Mouse (Mus musculus): ENCODE results near the gene Sapcd2. TPM values are rescaled to one million over a fixed set of nuclear protein-coding genes. Genes with fewer than 3 reads are reported as not detected.

Sapcd2 gene
- 0.94 to 1.4 TPM (median 1.1 TPM) in 4 replicates for total RNA-seq (2023; ENCODE audit: inconsistent age)

DNA sequence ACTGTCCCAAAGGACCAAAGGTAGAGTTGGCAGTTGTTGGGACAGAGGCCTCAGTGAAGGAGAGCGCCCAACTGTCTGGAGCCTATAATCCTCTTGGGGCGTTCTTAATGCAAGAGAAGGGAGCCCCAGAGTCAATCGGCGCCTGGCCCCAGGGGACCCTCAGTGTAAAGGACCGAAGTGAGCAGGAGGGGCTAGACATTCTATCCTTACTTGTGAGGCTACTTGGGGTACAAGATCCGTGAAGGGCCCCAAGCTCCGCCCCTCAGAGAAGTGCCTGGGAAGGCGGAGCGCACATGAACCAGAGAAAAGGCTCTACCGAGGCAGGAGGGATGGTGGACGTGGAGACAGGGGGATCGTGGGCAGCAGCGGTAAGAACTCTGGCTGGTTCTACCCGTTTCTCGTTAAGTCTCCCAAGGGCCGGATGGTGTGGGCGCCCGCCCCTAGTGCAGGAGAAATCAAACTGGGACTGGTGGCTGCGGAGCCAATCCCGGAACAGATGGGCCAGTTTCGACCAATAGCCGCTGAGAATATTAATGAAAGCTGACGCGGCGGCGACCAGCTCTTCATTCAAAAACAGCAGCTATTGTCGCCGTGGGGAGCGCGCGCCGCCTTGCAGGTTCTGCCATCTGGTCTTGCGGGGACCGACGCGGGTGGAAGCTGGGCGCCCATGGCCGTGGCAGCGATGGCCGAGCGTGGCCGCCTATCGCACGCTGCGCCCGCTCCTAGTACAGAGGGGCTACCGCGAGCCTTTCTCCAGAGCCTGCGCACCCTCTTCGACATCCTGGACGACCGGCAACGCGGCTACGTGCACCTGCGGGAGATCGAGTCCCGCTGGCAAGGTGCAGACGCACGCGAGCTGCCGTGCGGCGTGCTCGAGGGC lies at the start of gene Sapcd2:
Sapcd2 (plus strand) TSS at position 558 of the 880 bp plus-strand sequence.

GRCm38 (mm10) chr2:25332286-25333160 lies 39.6 kb upstream of the Sapcd2 start, which contains the start of gene Man1b1:
Gene Man1b1 (plus strand): TSS chr2:25332338.

DNA sequence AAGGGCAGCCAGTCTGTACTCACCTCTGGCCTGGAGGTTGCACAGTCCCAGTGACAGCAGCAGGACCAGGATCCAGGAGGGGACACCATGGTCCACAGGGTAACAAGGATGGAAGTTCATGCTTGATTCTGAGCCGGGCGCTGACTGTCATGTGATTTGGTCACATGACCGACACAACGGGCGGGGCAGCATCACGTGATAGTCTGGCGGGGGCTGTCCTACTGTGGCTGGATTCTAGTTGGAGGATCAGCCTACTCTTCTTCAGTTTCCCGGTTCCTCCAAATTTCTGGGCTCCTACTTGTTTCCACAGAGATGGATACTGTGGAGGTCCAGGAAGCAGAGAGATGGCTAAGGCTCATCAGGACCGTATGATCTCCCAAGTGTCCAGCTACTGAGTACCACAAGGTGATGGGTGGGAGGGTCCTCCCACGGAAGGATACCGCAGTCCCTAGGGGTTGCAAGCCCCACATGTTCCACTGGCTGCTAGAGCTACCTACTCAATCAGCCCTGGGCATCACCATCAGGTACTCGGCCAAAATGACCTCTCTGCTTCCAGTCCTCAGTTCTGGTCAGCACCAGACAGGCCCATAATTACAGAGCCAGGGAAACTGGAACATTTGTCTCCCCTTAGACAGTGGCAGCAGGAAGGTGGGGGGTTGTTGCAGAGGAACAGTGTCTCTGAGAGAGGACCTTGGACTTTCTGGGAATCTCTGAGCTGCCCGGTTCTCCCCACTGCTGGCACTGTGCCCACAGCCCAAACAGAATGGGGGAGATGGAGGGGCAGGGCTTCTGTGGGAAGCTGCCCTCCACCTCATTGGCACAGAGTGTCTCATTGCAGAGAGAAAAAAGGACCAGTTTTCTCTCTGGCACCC lies 15.7 kb upstream of the Sapcd2 start, which contains the start of gene Dpp7:
Dpp7 (minus strand) TSS at position 152 of the 872 bp plus-strand sequence.

GRCm38 (mm10) chr2:25365091-25365761 lies 6.9 kb upstream of the Sapcd2 start, which contains the start of gene Uap1l1:
Gene Uap1l1 (minus strand): TSS chr2:25365682.

GRCm38 (mm10) chr2:25395721-25396596 lies 23.8 kb downstream of the Sapcd2 start, which contains the start of gene Entpd2:
Gene Entpd2 (plus strand): TSS chr2:25395874.

GRCm38 (mm10) chr2:25399051-25399450 lies 26.9 kb downstream of the Sapcd2 start, which contains the start of gene Npdc1:
Gene Npdc1 (plus strand): TSS chr2:25399351.

GRCm38 (mm10) chr2:25422587-25423410 lies 50.7 kb downstream of the Sapcd2 start, which contains the start of gene Fut7:
Gene Fut7 (plus strand): TSS chr2:25423267.

Other genes with a start within 250 kb of the Sapcd2 start
- 5.3 to 6.8 TPM (median 6.0 TPM) in 4 replicates for gene Nrarp, start 191.6 kb upstream of the Sapcd2 start, total RNA-seq (2023; ENCODE audit: inconsistent age)
- gene Tor4a, start 175.4 kb upstream of the Sapcd2 start, total RNA-seq (2023; ENCODE audit: inconsistent age) = 28.8 to 32.8 TPM (median 31.4 TPM) in 4 replicates
- gene Nelfb, start 160.8 kb upstream of the Sapcd2 start, total RNA-seq (2023; ENCODE audit: inconsistent age) = 71.2 to 97.5 TPM (median 84.8 TPM) in 4 replicates
- gene Stpg3, start 157.7 kb upstream of the Sapcd2 start, total RNA-seq (2023; ENCODE audit: inconsistent age) = not detected in 4 replicates
- not detected in 4 replicates for gene Fam166a, start 153.6 kb upstream of the Sapcd2 start, total RNA-seq (2023; ENCODE audit: inconsistent age)
- gene Tubb4b, start 147.6 kb upstream of the Sapcd2 start, total RNA-seq (2023; ENCODE audit: inconsistent age) = 114 to 127 TPM (median 119 TPM) in 4 replicates
- gene Slc34a3, start 138.0 kb upstream of the Sapcd2 start, total RNA-seq (2023; ENCODE audit: inconsistent age) = not detected in 4 replicates
- not detected in 4 replicates for gene Rnf224, start 135.5 kb upstream of the Sapcd2 start, total RNA-seq (2023; ENCODE audit: inconsistent age)
- gene Rnf208, start 130.1 kb upstream of the Sapcd2 start, total RNA-seq (2023; ENCODE audit: inconsistent age) = 0.51 TPM in 1 of 4 replicates, not detected in the others
- gene Cysrt1, start 129.9 kb upstream of the Sapcd2 start, total RNA-seq (2023; ENCODE audit: inconsistent age) = not detected in 4 replicates
- 6.2 to 11.8 TPM (median 9.7 TPM) in 4 replicates for gene AL732309.1, start 125.5 kb upstream of the Sapcd2 start, total RNA-seq (2023; ENCODE audit: inconsistent age)
- 17.0 to 23.1 TPM (median 22.3 TPM) in 4 replicates for gene Tmem203, start 116.9 kb upstream of the Sapcd2 start, total RNA-seq (2023; ENCODE audit: inconsistent age)
- gene Tprn, start 109.7 kb upstream of the Sapcd2 start, total RNA-seq (2023; ENCODE audit: inconsistent age) = 11.7 to 16.8 TPM (median 12.7 TPM) in 4 replicates
- gene Ssna1, start 99.9 kb upstream of the Sapcd2 start, total RNA-seq (2023; ENCODE audit: inconsistent age) = 36.2 to 41.2 TPM (median 39.2 TPM) in 4 replicates
- gene Anapc2, start 99.8 kb upstream of the Sapcd2 start, total RNA-seq (2023; ENCODE audit: inconsistent age) = 99.6 to 125 TPM (median 108 TPM) in 4 replicates
- not detected in 4 replicates for gene Tmem210, start 84.2 kb upstream of the Sapcd2 start, total RNA-seq (2023; ENCODE audit: inconsistent age)
- not detected in 4 replicates for gene Lrrc26, start 82.4 kb upstream of the Sapcd2 start, total RNA-seq (2023; ENCODE audit: inconsistent age)
- not detected in 4 replicates for gene Grin1, start 53.1 kb upstream of the Sapcd2 start, total RNA-seq (2023; ENCODE audit: inconsistent age)
- 38.3 to 49.0 TPM (median 42.3 TPM) in 4 replicates for gene Man1b1, start 40.0 kb upstream of the Sapcd2 start, total RNA-seq (2023; ENCODE audit: inconsistent age)
- gene Dpp7, start 16.0 kb upstream of the Sapcd2 start, total RNA-seq (2023; ENCODE audit: inconsistent age) = 34.8 to 44.7 TPM (median 42.3 TPM) in 4 replicates
- 29.6 to 32.3 TPM (median 30.7 TPM) in 4 replicates for gene Uap1l1, start 6.6 kb upstream of the Sapcd2 start, total RNA-seq (2023; ENCODE audit: inconsistent age)
- gene Entpd2, start 23.6 kb downstream of the Sapcd2 start, total RNA-seq (2023; ENCODE audit: inconsistent age) = not detected in 4 replicates
- not detected in 4 replicates for gene Npdc1, start 27.0 kb downstream of the Sapcd2 start, total RNA-seq (2023; ENCODE audit: inconsistent age)
- gene Fut7, start 50.9 kb downstream of the Sapcd2 start, total RNA-seq (2023; ENCODE audit: inconsistent age) = 0.24 TPM in 1 of 4 replicates, not detected in the others
- 36.8 to 44.5 TPM (median 42.0 TPM) in 4 replicates for gene Abca2, start 56.4 kb downstream of the Sapcd2 start, total RNA-seq (2023; ENCODE audit: inconsistent age)
- 0.80 TPM in 1 of 4 replicates, not detected in the others for gene Clic3, start 84.5 kb downstream of the Sapcd2 start, total RNA-seq (2023; ENCODE audit: inconsistent age)
- gene Paxx, start 88.8 kb downstream of the Sapcd2 start, total RNA-seq (2023; ENCODE audit: inconsistent age) = 111 to 124 TPM (median 114 TPM) in 4 replicates
- not detected in 4 replicates for gene Ptgds, start 97.7 kb downstream of the Sapcd2 start, total RNA-seq (2023; ENCODE audit: inconsistent age)
- gene Lcn12, start 121.6 kb downstream of the Sapcd2 start, total RNA-seq (2023; ENCODE audit: inconsistent age) = not detected in 4 replicates
- gene Fbxw5, start 128.4 kb downstream of the Sapcd2 start, total RNA-seq (2023; ENCODE audit: inconsistent age) = 69.9 to 80.2 TPM (median 72.7 TPM) in 4 replicates
- gene C8g, start 129.4 kb downstream of the Sapcd2 start, total RNA-seq (2023; ENCODE audit: inconsistent age) = 0.45 to 2.0 TPM (median 0.80 TPM) in 4 replicates
- 48.8 to 61.5 TPM (median 56.4 TPM) in 4 replicates for gene Traf2, start 174.6 kb downstream of the Sapcd2 start, total RNA-seq (2023; ENCODE audit: inconsistent age)
- 111 to 137 TPM (median 123 TPM) in 4 replicates for gene Edf1, start 185.5 kb downstream of the Sapcd2 start, total RNA-seq (2023; ENCODE audit: inconsistent age)
- gene Mamdc4, start 202.5 kb downstream of the Sapcd2 start, total RNA-seq (2023; ENCODE audit: inconsistent age) = 1.8 to 3.7 TPM (median 2.4 TPM) in 4 replicates
- 15.5 to 23.8 TPM (median 21.3 TPM) in 4 replicates for gene Phpt1, start 202.9 kb downstream of the Sapcd2 start, total RNA-seq (2023; ENCODE audit: inconsistent age)
- gene Ajm1, start 209.4 kb downstream of the Sapcd2 start, total RNA-seq (2023; ENCODE audit: inconsistent age) = 0.15 to 0.42 TPM (median 0.19 TPM) in 4 replicates
- gene Rabl6, start 236.2 kb downstream of the Sapcd2 start, total RNA-seq (2023; ENCODE audit: inconsistent age) = 84.7 to 117 TPM (median 104 TPM) in 4 replicates
- not detected in 4 replicates for gene Ccdc183, start 245.4 kb downstream of the Sapcd2 start, total RNA-seq (2023; ENCODE audit: inconsistent age)
- 0.99 to 2.1 TPM (median 1.3 TPM) in 3 of 4 replicates, not detected in the other for gene Tmem141, start 249.7 kb downstream of the Sapcd2 start, total RNA-seq (2023; ENCODE audit: inconsistent age)